Mouse (Mus musculus): ENCODE measurements at regions not wholly inside any gene's neighbourhood (a gene's known extent, or its start where the extent isn't known, plus 50 kb on each side); places are given as distances from the start of the nearest gene placed in this dataset.
A peak's percentile ranks its signal among the peaks of the same experiment; 100 is the strongest.

DNA sequence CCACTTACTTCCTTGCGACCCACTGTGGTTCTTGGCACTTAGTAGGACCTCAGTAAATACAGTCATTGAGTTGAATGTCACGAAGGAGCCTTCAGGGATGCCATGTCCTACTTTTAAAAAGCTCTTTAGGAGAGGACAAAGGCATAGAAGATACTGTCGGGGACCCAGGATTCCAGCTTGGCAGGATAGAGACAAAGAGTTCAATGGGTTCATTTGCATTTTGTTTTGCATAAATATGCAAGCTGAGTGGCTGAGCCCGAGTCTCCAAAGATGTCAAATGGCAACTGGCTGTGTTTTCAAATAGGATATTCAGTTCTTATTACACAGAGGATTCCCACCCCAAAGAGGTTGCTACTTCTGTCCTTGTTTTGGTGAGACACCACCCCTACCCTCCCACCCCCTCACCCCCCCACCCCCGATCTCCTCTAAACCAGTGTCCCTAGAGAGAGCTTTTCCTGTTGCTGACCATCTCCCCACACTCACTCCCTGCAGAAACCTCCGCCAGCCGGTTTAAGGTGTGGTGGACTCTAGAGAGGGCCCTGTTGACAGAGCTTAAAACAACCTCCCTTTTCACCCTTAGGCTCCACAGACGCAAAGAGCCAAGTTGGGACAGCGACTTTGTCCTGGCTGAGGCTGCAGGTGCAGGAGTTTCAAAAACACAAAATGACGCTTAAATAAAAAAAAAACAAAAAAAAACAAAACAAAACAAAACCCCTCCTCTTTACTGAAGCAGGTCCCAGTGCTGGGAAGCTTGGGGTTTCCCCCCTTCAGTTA is 57.9 kb downstream of the Sox9 start:
- no peak for DNase-seq (ENCODE audit: low read depth, low spot score)

DNA sequence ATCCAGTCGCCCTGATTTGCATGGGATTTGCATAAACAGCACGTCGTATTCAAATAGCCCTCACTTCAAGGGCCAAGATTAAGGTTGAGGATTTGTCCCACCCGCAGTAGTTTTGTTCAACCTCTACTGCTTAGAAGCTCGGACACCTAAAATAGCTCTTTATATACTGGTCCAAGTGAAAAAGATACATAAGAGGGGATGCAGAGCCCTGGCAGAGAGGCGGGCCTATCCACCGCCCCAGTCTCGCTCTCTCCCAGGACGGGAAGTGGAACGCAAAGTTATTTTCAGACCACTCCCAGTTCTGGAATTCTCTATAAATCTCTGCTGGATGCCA is 58.4 kb downstream of the Sox9 start:
- no peak for DNase-seq (ENCODE audit: low read depth, low spot score)

DNA sequence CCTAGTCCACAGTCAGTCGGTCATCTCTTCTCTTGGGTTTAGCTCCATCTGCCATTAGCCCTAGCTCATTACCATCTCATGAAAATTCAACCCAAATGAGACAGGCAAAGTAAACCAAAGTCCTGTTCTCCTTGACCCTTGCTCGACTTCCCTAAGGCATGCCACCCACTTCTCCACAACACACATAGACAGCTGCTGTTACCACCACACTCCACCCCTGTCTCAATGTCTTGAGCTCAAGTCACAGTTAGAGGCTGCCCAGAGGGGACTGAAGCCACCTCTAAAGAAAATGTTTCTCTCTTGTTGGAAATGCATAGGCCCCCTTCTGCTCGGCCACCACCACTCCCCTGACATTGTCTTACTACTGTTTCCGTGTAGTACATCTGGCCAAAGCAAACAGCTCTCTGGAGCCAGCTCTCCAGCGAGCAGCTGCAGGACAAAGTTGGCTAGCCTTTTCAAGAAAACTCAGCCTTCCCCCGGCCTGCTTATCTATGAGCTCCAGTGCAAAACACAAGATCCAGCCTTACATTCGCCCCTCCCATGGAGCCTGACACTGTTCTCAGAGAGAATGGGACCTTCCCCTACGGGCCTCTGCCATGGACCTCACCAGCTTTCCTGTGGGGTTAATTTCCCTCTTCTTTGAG is 62.4 kb downstream of the Sox9 start:
- DNase-seq (ENCODE audit: low read depth, low spot score) = no peak

DNA sequence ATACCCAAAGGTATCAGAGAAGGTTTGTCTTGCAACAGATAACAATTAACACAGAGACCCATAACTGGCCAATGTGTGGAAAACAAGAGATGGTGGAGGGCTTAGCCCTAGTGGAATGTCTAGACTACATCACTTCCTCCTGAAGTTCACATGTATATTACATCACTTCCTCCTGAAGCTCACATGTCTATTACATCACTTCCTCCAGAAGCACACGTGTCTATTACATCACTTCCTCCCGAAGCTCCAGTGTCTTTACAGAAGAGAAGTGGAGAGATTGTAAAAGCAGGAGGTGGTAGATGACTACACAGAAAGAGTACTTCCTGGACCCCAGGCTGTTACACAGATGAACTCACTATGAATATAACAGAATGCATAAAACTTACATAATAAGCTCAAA is 65.1 kb downstream of the Sox9 start:
- no peak for DNase-seq (ENCODE audit: low read depth, low spot score)

DNA sequence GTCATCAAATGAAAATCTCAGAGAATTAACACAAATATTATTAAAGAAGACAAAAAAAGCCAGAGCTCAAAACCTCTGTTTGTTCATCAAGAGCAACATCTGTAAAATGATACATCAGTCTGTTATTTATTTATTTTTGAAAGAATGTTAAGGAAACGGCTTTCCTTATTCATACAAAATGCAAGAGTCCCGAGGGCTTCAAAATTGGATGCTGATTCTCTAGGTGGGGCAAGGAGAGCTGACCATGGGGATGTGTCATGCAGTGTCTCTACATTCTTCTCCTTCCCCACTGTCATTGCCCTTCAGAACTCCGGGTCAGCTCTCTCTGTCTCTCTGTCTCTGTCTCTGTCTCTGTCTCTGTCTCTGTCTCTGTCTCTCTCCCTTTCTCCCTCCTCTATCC is 65.8 kb downstream of the Sox9 start:
- DNase-seq (ENCODE audit: low read depth, low spot score) = no peak

DNA sequence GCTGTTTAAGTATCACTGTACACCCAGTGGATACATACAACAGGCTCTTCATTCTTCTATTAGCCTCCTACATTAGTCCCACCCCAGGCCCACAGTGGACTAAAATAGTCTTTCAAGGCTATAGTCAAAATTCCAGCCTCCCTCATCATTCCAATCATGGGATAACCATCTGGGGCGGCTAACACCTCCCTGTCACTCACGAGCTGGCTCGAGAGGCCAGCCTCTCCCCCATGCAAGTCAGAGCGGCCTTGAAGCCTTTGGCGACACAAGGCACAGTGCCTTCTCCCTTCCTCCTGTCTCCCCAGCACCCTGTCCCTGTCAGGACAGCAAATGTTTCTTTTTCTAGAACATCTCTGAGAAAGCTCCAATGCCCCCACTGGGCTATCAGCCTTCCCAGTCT is 68.0 kb downstream of the Sox9 start:
- DNase-seq (ENCODE audit: low read depth, low spot score) = no peak

DNA sequence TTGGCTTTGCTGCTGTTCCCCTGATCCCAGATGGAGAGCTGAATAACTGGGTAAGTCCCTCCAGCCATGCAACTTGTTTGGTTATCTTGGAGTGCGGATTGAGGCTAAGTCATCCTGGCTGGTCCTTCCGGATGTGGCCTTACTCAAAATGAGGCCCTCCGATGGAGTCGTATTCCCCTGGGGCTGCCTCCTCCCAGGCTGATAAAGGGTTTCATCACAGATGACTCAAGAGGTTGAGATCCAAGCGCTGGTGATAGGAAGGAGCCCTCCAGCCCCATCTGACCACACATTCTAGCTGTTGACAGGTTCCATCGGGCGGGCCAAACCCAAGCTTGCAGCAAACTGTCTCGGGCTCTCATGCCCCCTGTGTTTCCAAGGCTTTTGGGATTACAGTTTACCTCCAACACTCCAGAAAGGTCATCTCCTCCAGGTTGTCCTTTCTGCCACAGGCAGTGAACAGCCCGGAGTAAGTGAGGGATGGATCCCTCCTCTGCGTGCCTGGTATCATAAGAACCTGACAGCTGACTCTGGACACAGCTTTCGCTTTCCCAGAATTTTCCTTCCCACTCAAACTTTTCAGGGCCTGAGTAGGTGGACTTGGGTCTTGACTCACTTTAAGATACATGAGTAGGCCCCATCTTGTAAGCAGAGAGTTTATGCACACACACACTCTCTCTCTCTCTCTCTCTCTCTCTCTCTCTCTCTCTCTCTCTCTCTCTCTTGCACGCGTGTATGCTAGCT is 68.7 kb downstream of the Sox9 start:
- DNase-seq (ENCODE audit: low read depth, low spot score) = peak; percentile 49

DNA sequence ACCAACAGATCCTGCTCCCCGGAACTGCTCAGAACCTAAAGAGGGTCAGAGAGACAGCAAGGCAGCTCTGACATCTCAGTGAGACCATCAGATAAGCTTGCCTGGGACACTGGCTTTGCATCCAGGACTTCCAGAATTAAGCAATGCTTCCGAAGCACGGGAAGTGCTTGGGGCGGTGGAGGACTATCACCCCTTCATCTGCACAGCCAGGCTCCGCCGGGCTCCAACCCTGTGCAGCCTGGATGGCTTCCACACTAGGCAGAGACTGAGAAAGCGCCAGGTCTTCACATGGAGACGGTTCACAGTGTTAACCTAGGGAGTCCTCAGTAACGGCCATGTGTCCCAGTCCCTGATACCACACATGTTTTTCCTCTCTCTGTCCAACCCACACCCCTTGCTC is 69.3 kb downstream of the Sox9 start:
- DNase-seq (ENCODE audit: low read depth, low spot score) = no peak

DNA sequence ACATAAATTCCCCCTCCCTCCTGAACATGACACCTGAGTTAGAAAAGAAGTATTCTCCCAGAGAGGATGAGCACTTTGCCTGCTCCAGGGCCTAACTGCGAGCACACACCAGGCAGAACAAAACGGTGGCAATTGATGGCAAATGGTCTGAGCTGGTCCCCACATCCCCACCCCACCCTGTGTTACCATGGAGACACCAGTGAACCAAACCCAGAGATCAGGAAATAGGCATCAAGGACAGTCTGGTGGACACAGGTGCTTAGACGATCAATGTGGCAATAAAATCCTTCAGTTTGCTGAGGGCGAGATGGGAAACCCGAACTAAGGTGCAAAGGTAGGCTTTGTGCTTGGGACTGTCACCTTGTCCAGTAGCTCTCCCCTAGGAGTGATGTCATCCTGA is 74.0 kb downstream of the Sox9 start:
- DNase-seq (ENCODE audit: low read depth, low spot score) = no peak

DNA sequence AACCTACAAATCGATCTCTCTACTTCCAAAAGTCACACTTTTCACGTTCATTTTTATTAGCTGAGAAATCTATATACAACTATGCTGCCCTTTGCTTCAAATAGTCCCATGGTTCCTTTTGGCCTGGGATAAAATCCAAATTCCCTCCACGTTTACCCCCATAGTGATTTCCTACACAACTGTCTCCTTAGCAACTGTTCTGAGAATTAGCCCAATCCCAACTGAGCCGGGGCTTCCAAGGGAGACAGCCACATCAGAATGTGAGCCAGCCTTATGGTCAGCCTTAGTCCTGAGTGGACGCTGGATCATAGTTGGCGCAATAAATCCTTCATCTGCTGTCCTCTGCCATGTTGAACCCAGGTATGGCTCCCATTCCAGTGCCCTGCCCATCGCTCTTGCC is 77.3 kb downstream of the Sox9 start:
- no peak for DNase-seq (ENCODE audit: low read depth, low spot score)

DNA sequence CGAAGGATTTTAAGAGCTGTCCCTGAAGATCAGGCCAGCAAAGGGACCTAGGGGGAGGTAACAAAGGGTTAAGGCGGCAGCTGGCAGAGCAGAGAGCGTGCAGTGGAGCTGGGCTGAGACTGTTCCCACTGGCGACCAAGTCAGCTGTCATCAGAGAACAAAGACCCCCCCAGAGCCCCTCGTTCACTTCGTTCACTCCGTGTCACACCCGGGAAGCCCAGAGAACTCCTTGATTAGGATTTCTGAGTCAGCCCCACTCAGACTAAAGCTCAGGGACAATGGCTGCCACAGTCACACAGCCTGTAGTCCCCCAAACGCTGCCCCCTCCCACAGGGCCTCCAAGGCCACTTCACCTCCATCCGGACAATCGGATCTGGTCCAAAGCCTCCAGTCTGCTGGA is 78.8 kb downstream of the Sox9 start:
- DNase-seq (ENCODE audit: low read depth, low spot score) = no peak

DNA sequence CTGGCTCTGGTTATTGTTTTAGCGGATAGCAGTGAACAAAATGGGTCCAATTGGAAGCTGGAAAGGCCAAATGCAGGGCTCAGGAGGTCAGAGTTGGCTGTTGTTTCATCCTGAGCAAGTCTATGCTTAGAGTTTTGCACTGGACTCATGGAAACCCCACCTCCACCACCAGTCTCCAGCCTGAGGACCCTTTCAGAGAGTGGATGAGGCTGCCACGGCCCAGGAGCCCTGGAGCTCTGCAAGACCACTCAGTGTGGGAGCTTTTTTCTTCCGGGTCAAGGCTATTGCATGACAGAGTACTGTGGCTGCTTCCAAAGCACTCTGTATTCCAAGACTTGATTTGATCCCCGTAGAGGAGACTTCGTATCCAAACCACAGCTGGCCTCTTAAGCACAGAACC is 79.2 kb downstream of the Sox9 start:
- no peak for DNase-seq (ENCODE audit: low read depth, low spot score)

DNA sequence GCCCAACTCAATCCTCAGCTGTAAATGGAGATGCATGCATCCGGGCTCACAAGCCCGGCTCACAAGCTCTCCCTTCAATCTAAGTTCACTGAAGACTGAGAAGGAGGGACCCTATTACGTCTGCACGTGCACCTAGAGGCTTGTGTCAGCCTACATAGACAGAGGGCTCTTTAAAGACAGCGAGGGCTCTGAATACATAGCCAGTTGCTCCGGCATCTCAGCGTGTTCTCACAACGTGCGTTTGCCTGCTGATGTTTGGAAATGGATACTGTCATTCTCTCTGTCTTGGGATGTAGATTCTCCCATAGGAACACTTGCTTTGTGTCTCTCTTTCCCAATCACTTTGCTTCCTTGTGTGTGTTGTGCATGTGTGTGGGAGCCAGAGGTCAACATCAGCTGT is 83.8 kb downstream of the Sox9 start:
- DNase-seq (ENCODE audit: low read depth, low spot score) = no peak

DNA sequence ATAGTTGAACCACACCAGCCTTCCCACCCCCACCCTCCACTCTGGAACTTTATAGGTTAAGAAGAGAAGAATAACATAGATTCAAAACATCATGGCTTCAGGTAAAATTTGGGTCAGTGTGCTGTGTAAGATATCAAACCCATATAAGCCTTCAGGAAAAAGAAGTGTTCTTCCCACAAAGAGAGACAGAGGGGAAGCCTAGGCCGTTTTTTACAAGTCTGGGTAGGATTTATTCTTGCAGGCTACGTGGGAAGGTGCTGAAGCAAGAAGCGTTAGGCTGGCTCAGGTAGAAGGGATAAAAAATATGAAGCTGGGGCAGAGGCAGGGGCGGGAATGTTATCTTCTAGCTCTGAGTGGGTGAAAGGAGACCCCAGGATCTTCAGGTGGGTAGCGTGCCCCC is 87.5 kb downstream of the Sox9 start:
- DNase-seq (ENCODE audit: low read depth, low spot score) = peak; percentile 54

DNA sequence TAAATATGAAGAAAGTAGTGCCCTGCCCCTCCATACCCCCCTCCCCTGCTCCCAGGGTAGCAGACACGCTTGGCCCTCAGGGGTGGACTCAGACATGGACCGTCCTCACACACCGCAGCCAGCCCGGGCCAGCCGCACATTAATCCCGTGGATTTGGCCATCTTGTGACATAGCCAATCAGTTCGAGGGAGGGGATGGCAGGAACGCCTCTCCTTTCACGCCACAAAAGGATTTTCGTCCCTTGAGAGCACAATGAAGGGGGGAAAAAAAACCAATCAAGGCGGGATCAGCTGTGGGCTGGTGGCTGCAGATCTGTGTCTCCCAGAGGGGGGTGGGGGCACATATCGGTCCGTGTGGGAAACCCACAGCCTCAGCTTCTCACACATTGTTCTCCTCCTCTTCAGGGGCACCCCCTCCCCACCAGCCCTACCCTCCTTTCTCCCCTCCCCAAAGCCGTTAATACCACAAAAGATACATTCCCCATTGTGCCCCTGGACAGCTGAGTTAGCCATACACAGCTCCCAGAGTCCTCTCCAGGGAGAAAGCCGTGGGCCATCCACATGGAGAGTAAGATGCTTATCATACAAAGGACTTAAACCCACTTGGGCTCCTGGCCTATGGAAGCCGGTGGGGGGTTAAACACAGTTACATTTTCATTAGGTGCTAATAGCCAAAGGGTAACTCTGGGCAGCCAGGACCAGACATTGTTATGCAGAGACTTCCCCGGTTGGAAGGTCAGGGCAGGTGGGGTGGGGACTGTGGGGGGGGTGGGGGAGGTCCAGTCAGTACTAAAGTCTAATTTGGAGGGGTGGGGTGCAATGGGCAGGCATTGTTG is 88.4 kb downstream of the Sox9 start:
- DNase-seq (ENCODE audit: low read depth, low spot score) = no peak

DNA sequence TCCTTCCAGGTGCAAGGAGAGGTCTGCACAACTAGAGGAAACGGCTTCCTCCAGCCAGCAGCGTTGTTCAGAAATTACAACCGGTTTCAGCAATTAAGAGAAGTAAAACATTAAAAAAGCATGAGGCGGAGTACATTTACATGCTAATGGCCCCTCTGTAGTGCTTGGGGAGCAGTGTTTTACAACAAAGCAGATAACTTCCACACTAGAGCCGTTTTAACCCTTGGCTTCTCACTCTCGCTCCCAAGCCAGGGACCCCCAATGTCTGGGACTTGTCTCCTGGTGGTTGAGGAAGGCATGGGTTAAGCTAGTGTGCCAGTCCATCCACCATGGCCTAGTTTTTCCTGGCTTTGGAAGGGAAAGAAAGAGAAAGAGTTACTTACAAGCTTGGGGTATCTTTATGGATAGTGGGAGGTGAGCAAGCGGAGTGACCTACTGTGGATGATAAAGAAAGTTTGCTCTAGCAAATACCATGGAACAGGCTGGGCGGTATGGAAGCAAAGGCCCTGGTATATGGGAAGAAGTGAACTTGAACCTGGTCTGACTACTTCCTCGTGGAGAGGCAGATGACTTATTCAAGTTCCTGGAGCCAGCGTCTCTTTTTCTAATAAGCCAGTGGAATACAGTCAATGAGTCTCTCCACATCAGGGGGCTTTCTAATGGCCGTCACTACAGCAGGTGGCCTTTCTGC is 90.8 kb downstream of the Sox9 start:
- DNase-seq (ENCODE audit: low read depth, low spot score) = no peak

DNA sequence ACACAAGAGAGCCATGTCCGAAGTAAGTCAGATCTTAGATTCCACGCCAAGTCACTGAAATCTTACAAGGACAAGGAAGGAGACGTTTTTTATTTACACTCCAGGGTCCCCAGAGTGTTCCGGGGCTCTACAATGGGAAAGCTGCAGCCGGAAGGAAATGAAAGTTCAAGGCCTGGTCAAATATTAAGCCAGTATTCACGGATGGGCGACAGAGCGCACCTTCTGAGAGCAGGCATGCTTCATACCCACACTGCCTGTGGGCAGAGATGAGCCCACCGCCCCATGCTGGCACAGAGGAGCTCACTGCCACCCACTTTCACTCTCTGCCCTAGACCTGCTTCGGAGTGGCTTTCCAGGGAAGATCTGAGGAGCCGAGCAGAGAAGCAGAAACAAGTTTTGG is 92.2 kb downstream of the Sox9 start:
- no peak for DNase-seq (ENCODE audit: low read depth, low spot score)

DNA sequence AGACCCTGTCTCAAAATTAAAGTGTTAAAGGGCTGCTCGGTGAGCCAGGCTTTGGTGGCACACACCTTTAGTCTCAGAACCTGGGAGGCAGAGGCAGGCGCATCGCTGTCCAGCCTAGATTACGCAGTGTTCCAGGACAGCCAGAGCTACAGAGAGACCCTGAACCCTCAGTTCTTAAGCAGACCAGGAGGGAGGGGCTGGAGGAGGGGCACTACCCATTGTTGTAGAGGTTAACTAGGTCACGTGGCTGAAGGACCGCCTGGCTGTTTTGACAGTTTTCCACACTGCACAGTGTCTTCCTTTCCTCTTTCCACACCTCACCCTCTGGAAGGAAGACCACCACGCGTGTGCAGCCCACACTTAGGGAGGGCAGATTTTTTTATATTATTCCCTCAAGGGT is 94.2 kb downstream of the Sox9 start:
- no peak for DNase-seq (ENCODE audit: low read depth, low spot score)

DNA sequence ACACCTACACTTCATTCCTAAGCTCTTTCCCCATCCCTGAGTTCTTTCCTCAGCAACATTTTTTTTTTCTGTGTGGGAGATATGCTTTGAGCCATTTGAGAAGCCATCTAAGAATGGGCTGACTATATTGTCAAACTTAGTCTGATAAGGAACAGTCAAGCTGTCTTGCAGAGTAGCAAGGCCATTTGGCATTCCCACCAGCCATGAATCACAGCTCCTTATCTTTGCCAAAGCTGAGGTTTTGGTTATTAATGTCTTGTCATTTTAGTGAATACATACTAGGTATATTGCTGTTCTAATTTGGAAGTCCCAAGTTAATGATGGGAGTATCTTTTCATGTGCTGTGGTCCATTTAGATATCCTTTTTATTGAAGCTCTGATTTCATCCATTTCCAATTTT is 96.4 kb downstream of the Sox9 start:
- DNase-seq (ENCODE audit: low read depth, low spot score) = no peak

DNA sequence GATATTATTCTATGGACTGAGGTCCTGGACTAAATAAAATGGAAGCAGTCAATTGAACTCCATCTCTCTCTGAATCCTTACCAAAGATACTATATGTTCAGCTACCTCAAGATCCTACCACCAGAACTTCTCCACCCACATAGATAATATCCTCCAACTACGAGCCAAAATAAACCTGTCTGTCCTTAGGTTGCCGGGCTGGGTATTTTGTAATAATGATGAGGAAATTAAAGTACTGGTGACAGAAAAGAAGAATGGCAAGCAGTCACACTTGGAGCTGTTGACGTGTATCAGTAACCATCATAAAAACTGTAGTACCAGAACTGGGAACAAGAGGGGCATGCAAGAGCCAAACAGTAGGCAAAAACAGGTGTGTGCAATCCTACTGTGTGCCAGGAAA is 98.7 kb downstream of the Sox9 start:
- no peak for DNase-seq (ENCODE audit: low read depth, low spot score)

DNA sequence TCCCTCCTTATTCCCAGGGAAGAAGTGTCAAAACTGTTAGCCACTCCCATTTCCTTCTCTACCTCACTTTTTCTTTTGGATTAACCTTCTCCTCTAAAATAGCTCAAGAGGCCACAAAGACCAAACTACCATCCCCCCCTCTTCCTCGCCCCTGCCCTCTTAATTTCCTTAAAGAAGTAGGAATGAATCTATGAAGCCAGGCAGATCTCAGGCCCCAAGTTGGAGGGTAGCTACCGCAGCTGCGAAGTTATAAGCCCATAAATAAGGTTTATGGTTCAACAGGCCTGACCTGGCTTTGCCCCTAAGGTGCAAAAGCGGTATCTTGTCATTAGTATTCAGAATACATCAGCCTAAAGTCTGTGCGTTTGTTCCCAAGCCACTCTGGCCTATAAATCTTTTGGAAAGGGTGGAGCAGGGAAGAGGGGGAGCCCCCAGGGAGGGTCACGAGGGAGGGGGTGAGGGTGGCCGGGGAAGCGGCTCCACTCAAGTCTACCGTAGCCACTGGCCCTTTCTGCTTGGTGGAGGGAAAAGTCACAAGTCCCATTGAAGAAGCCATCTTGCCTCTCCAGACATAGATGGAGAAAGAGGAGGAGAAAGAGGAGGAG is 103.4 kb downstream of the Sox9 start:
- no peak for DNase-seq (ENCODE audit: low read depth, low spot score)

Data from brain, adult 2 months (tissue).